Mouse (Mus musculus): ENCODE results near the gene Cd99l2.

Gene Cd99l2

DNA sequence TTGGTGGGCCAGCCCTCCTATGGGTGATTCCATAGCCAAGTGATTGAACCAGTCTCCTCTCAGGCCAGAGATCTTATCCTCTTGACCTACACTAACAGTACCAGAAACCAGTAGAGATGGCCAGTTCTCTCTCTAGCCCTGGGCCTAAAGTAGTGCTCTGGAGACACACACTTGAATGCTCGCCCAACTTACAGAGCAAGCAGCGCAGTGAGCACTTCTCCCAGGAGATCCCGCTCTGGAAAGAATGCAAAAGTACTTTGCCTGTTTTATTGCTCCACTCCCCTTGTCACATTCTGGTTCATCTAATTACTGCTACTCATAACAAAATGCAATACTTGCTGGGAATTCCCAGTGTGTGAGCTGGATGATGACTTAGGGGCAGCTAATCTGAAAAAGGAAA is 25.2 kb downstream of the Cd99l2 start:
- peak; percentile 7 for DNase-seq

DNA sequence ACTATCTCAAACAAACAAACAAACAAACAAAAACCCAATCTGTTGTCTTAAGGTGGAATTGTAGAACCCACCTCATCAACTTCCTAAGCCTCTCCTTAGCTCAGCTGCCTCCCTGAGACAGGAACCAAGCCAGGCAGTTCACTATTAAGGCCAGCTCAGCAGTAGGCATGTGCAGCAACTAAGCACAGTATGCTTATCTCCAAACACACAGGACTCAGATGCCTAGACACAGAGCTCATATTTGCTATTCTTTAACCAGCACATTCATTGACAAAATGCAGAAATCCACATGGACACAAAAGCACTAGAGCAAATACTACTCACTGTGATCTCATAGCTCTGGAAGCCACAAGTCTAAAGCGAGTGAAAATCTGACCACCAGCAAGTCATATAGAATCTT is 27.2 kb downstream of the Cd99l2 start:
- DNase-seq: no peak

DNA sequence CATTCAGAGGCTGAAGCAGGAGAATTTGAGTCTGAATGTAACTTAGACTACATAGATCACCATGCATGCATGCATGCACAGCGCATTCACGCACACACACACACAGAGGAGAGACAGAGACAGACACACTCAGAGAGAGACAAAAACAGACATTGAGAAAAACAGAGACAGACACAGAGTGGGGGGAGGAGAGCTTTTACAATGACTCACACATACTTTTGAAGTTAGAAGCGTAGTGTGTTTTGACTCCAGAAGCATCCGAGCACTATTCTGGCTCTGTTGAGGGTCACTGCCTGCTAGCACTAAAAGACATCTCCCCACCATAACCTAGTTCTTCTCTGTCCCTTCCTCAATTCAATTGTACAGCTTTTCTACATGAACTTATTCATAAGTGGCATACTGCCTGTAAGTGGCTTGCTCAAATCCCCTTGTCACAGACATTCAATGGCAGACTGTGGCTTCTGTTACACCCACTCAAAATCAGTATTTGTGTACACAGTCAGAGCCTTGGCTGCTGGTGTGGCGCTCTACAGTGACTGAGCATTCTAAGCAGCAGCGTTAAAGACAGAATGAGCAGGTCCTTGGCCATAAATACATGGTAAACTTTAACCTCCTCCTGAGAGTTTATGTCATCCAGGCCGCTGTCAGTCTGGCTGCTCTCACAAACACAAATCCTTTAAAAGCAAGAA is 28.4 kb downstream of the Cd99l2 start:
- DNase-seq: no peak

DNA sequence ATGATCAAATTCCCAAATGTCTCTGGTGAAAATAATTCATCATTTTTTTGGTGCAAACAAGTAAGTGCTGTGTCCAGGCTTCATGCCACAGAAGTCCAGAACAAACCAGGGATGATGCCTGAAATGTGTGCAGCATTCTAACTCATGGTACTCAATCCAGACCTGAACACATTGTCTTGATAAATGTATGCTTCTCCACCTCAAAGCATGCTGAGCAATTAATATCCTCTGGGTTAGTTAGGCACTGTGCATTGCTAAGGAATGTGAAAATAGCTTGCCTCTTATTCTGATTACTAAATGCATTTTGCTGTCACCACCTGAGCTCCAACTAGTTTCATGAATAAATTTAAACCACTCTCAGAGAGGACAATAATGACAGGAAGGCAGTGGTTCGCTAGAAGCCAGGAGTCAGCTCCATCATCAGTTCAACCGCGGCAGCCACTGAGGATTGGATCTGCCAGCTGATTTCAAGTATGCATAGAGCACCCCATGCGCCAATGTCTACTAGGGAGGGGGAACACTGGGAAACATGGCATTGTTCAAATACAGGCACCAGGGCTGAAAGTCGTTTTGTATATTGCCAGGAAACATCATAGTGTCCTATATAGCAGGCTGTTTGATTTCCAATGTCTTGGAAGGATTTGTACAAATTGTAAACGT is 36.4 kb downstream of the Cd99l2 start:
- DNase-seq: no peak

DNA sequence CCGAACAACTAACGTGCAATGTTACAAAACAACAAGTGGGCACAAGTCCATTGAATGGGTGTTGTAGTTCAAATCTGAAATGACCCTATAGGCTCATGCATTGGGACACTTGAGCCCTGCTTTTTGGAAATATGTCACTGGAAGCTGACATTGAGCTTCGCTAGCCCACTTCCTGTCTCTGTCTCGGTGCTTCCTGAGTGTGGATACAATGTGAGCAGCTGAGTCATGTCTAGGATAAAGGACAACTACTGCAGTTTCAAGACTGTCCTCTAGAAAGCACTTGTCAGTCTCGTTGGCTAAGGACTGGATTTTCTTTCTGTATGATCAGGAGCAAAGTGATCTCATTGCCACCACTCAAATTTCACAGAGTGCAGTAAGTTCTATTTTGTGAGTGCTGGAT is 49.7 kb downstream of the Cd99l2 start:
- DNase-seq: no peak

DNA sequence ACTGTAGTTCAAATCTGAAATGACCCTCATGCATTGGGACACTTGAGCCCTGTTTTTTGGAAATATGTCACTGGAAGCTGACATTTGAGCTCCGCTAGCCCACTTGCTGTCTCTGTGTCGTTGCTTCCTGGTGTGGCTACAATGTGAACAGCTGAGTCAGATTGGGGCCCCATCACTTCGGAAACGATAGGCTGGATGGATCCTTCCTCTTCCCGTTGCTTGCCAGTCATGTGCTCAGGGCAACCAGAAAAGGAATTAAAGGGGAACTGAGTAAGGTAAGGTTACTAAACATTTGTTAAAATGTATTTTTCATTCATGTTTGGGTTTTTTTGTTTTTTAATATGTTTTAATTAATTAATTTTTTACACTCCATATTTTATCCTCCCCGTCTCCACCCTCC is 53.2 kb downstream of the Cd99l2 start:
- no peak for DNase-seq

DNA sequence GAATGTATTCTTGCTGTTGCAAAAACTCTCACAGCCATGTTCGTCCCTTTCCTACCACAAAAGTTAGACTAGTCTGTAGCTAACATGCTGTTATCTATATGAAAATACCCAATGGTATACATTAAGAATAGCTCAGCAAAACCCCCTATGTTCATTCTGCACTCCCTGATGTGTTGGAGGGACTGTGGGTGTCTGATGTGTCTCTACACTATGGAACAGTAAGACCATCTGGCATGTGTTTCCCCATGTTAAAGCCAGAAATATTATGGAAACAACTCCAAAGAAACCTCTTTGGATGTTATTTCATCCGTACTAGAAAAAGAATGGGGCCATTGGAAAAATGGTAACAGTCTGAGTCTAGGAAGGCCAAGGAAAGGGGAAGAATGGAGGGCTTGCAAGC is 57.1 kb downstream of the Cd99l2 start:
- no peak for DNase-seq

DNA sequence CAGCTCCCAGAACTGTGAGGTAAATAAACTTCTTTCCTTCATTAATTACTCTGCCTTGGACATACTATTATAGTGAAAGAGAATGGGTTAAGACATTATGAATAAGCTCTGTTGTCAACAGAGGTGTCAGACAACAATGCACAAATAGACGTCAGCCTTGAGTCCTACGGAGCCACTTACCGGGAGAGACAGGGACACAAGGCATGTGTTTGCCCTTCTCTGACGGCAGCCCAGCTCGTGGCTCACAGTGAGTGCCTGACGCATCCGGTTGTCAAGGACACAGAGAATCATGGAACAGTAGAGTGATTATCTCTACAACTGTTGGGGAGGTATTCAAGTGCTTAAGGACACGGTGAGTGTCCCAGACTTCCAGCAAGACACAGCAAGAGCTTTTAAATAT is 57.8 kb downstream of the Cd99l2 start:
- no peak for DNase-seq

DNA sequence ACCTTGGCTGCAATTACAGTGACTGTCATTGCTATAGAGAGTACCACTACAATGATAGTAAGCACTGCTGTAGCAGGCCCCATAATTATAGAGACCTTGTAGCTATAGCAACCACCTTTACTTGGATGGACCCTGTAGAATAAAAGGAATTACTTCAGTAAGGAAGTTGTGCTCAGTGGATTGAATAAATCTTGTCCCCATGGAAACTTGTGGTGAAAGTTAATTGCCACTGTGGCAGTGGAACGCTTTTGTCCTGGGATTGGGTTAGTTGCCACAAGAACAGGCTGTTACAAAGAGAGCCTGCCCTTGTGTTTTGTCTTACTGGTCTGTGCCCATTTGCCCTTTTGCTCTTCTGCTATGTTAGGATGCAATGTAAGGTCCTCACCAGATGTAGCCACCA is 58.2 kb downstream of the Cd99l2 start:
- no peak for DNase-seq

DNA sequence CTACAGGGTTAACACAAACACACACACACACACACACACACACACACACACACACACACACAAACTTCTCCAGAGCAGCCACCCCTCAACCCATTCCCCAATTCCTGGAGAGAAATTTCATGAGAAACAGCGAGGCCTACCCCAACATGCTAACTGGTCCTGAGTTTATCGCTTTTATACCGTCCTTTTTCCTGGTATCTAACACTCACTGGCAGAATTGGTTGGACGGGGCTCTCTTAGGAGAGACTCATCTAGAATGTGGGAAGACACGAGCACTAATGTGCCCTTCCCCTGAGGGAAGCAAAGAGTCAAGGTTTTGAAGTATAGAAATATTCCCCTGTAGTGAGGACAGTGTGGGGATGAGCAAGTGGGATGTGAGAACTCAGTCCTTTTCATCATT is 61.7 kb downstream of the Cd99l2 start:
- no peak for DNase-seq

DNA sequence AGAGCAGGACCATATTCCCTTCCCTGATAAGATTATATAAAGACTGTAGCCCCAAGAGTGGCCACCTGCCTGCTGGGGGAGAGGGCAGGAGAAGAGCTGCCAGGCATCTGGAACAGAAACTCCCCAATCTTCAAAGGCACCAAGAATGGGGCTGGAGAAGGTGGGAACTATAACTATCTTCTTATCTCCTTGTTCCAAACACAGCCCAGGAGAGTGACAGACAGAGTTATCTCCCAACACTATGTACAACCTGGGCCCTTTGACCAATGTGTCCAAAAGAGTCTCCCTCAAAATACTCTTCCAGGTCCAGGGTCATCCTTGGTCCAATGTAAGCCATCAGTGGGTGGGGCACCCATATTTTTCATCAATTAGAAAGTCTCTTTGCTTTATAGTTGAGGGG is 65.2 kb downstream of the Cd99l2 start:
- no peak for DNase-seq

DNA sequence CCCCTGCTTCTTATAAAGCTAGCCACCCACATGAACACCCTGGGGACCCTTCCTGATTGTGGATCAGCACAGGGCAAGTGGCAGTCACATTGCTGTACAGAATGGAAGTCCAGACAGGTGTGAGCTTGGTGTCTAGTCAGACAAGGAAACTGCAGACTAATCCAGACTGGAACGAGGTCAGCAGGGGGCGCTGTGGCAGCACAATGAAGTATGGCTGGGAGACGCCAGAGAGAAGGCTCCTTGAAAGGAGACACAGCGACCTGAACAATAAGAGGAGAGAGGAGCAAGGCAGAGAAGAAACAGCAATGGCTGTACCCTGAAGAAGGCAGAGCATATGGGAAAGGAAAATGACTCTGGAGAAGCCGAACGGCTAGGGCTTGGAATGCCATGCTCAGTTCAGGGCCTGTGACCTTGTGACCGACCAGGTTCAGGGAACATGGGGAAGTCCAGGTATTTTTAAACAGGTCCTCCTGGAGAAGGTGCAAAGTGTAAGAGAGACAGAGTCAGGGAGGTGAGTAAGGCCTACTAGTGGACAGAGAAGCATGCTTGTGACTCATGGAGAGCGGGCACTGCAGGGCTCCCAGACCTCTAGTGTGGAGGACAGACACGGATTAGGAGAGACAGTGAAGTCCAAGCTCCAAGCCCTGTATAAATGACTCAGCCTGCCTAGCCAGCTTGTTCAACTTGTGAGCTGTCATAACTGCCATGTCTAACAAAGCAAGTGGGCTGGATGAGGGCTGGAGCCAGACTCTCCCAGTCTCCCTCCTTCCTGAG is 66.7 kb downstream of the Cd99l2 start:
- peak; percentile 90 for DNase-seq

DNA sequence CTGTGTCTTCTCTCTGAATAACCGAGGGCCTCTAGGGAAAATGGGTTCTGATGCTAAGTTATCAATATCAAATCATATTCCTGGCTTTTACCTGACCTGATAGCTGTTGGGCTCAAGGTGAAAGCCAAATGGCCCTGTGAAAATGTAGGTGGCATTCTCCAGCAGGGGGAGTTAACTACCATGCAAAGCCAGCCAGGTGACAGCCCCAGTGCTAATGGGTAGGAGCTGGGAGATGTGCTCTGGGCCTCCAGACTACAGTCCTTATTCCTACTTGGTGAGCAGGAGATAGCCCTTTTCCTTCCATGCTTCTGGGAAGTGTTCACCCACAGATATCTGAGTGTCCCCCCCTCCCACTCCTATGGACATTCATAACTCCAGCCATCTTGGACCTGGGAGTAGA is 67.8 kb downstream of the Cd99l2 start:
- DNase-seq: peak; percentile 9

DNA sequence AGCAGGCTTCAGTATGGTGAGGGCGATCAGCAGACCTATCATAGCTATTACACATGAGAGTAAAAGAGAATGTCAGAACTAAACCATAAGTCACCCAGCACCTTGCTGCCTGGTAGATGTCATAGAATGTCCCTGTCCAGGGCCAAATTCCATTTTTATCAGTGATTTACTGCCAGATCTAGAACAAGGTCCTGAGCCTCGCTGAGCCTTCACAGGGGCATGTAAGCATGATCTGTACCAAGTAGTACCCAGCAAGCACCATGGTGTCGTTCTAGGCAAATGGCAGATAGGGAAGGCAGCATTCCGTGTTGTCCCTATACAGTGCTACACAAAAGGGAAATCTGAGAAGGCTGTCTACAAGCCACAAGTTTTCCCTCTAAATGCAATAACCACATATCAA is 79.0 kb downstream of the Cd99l2 start:
- DNase-seq: no peak

DNA sequence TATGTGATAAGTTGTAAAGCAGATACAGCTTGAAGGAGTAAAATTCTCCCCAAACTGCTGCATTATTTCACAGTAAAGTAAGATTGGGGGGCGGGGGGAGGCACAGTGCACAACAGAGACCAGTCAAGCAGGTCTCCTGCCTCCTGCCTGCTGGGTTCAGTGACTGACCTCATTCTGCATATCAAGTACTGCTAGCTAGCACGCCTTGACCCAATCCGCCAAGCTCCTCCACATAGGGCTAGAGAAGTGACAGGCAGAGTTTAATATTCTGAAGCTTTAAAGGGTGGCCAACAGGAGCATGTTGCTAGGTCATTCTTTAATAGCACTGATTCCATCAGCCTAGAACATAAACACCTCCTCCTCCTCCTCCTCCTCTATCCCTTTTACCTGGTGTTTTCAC is 79.9 kb downstream of the Cd99l2 start:
- DNase-seq: peak; percentile 9

DNA sequence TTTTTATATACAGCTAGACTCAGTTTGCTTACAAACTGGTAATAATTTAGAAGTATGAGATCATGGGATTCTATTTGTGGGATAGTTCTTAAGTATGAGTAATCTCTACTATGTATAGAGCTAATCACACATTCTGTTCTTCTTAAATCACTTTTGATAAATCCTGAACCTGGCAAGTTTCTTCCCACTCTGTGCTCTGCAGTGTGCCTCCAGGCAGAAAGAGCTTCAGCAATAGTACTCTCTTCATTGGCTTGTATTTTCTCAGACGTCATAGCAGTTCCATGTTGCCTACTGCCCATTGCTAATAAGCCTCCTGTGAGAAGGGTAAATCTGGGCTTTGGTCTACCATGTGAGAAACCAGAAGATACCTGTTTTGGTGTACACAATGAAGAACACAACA is 84.3 kb downstream of the Cd99l2 start:
- no peak for DNase-seq

DNA sequence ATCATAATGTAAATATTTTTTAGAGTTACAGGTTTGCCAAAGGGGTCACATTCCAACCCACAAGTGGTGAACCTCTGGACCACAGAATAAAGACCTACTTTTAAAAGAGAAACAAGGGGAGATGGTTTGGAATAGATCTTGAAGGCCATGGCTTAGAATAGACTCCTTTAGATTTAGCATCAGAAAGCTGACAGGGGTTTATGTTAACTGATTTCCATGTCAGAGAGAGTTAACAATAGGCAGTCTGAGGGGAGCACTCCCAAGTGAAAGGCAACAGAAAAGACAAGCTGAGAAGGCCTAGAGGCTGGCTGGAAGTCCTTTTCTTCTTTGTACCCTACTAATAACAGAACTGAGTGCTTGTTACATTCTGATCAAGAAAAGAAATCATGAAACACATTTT is 86.4 kb downstream of the Cd99l2 start:
- DNase-seq: no peak

DNA sequence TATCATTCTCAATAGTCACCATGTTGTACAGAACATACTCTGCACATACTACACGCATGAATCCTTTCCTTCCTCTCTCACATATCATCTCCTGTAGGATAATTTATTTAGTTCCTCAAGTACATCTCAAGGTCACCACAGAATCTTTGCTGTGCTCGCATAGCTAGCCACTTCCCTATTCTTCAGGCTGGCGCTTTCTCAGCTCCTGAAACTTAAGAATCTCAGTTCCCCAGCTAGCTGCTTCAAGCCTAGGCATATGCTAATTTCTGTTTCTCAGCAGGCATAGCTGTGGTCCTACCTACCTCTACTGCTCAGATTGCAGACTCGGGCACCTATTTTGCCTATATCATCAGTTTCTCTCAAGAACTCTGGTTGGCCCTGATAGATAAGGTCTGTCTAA is 96.3 kb downstream of the Cd99l2 start:
- no peak for DNase-seq

DNA sequence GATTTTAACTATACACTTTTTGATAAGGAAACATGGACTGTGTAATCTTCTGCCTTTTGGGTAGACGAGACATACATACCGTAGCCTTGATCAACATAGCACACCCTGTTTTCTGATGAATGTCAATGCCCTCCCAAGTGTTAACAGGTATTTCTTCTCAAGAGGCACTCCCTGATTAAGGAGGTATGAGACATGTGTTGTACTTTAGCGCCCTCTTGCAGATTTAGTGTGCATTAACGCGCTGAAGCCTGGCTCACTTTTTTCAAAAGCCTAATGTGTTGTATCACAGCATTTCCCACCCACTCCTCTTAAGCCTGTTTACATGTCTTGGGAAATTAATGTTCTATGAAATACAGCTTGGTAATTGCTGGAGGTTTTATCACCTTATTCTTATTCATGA is 111.1 kb downstream of the Cd99l2 start:
- peak; percentile 21 for DNase-seq

DNA sequence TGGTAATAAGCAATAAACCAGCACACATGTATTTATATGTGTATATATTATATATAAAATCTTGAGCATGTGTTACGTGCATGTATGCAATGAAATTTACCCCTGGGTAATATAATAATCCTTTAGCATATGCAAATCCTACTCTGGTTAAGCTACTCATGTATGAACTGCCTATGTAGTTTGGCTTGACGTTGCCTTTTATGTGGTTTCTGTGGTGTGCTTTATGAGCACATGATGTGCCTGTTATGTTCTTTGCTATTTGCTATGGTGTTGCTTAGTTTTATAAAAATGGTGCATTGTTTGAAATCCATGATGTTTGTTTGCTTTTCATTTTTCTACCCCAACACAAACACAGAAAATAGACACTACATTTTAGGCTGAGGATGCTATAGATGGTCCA is 114.2 kb downstream of the Cd99l2 start:
- no peak for DNase-seq

DNA sequence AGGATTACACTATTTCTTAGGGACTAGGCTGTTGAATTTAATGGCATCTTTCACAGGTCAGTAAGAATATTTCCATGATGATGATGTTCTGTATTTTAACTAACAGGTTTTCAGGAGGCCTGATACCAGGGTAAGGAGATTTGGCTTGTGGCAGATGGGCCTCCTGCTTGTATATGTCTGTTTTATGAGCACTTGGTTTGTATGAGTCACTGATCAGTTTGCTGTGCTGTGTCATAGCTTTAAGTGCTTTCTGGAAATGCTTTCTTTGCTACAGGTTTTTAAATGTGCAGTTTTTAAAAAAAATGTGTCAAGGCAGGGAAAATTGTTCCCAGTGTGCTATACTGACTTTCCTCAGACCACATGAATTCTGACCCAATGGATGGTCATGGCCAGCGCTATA is 115.9 kb downstream of the Cd99l2 start:
- no peak for DNase-seq
